Mouse (Mus musculus) lung, postnatal 0 days (tissue): Measurements from ENCODE around the gene Arhgap24. TPM values are rescaled to one million over a fixed set of nuclear protein-coding genes. Genes with fewer than 3 reads are reported as not detected.
"Not testable (repeated sequence)": the region's sequence is repeated elsewhere in the genome, so short reads cannot be mapped to it uniquely, and the experiment has no call there.

ENCODE experiments used
- ATAC-seq: fragments of 200-750 bp; cut with Nextera tagmentation; 2 replicates; pipeline ENCODE4 v1.8.0; 2017; ENCODE audit warnings: moderate library complexity
- DNase-seq: peaks from one replicate; pipeline ENCODE4 v3.0.0-alpha.2; 2016; ENCODE audit warnings: low spot score
- H3K27ac ChIP-seq: fragments of 300-500 bp; sonication (generic); 2 replicates; pipeline ENCODE4 v1.5.1; 2014; ENCODE audit warnings: antibody characterized with exemption, mild to moderate bottlenecking, low read length, mixed read lengths
- H3K27me3 ChIP-seq: fragments of 300-500 bp; sonication (generic); replicated peaks from 2 replicates; pipeline ENCODE4 v1.6.1; 2014; ENCODE audit warnings: low read length, mixed read lengths; ENCODE audit not compliant: insufficient read depth
- H3K36me3 ChIP-seq: fragments of 300-500 bp; sonication (generic); 2 replicates; pipeline ENCODE4 v1.6.1; 2014; ENCODE audit warnings: low read length, mixed read lengths; ENCODE audit not compliant: insufficient read depth
- H3K4me1 ChIP-seq: fragments of 300-500 bp; sonication (generic); 2 replicates; pipeline ENCODE4 v1.6.1; 2014; ENCODE audit warnings: antibody characterized with exemption, low read depth, low read length, mixed read lengths; ENCODE audit not compliant: insufficient read depth
- H3K4me2 ChIP-seq: fragments of 300-500 bp; sonication (generic); replicated peaks from 2 replicates; pipeline ENCODE4 v1.6.1; 2014; ENCODE audit warnings: low read depth, mild to moderate bottlenecking, low read length, moderate library complexity, mixed read lengths
- H3K4me3 ChIP-seq: fragments of 300-500 bp; sonication (generic); 2 replicates; pipeline ENCODE4 v1.5.1; 2014; ENCODE audit warnings: low read depth, low read length
- H3K9ac ChIP-seq: fragments of 300-500 bp; sonication (generic); replicated peaks from 2 replicates; pipeline ENCODE4 v1.6.1; 2014; ENCODE audit warnings: low read depth, mild to moderate bottlenecking
- H3K9me3 ChIP-seq: fragments of 300-500 bp; sonication (generic); 2 replicates; pipeline ENCODE4 v1.6.1; 2016; ENCODE audit warnings: low read length, mixed read lengths
- CTCF ChIP-seq: IDR thresholded peaks from 2 replicates; pipeline ENCODE4 v1.5.1; 2016; ENCODE audit warnings: antibody characterized with exemption, mild to moderate bottlenecking
- EP300 ChIP-seq: IDR thresholded peaks from 2 replicates; pipeline ENCODE4 v1.6.1; 2016; ENCODE audit warnings: antibody characterized with exemption, mild to moderate bottlenecking, control low read depth
- WGBS: fragments of 180-500 bp; shearing (Covaris S2); extraction: QIAGEN DNeasy Blood & Tissue Kit; methylation state at CpG from one replicate; pipeline ENCODE4 v1.1.7; 2014; 5-methylcytosine and 5-hydroxymethylcytosine counted together
- polyA plus RNA-seq: library from polyadenylated mRNA; unstranded; fragments of >200 nt; fragmentation: Nextera tagmentation; extraction: Ambion mirVana; gene quantifications from 2 replicates; pipeline ENCODE4 v1.2.1, GENCODE M21; 2015

The Arhgap24 gene
- polyA plus RNA-seq, 1 experiment from 2014 or later = 28.2 TPM

DNA sequence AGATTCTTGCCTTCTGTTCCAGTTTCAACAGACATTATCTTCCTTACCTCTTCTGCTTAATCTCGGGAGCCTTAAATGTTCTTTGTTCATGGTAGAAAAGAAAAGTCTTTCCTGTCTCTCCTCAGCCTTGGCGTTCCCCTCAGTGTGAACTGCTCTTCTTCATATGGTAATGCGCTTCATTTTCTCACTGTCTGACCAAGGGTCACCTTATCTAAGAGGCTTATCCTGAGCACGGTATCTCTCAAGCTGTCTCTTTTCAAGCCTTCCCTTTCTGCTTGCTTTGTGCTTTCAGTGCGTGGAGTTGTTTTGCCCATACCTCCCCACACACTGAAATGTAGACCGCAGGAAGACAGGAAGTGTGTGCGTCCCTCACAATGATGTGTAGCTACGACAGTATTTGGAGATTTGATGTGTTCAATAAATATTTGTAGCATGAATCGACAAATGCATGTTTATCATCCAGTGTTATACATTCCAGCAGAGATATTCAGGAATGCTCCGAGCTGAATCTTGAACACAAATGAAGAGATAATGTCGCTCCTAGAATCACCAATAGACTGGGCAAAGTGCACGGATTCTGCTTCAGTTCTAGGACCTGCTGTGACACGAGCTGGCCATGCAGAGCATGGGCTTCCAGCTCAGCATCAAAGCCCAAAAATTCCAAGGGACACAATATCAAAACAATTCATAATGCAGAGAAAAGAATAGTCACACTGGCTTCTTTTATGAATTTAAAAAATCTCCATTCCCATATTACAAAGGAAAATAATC, 424.4 kb downstream of the Arhgap24 start:
- H3K27me3 ChIP-seq = no peaks in the 10 kb centered on the region
- H3K4me2 ChIP-seq = no peak overlapping the region
- H3K27ac ChIP-seq = no peak overlapping the region
- DNase-seq (no peak), ATAC-seq (no peak)
- H3K9me3 ChIP-seq = no peaks in the 10 kb centered on the region
- no peaks in the 10 kb centered on the region for H3K36me3 ChIP-seq
- H3K9ac ChIP-seq = no peak overlapping the region
- TF ChIP-seq CTCF (no peak), EP300 (no peak)
- no peak overlapping the region for H3K4me3 ChIP-seq
- no peaks in the 10 kb centered on the region for H3K4me1 ChIP-seq
- 37% methylated on average over 13 of the region's 13 CpGs for WGBS

DNA sequence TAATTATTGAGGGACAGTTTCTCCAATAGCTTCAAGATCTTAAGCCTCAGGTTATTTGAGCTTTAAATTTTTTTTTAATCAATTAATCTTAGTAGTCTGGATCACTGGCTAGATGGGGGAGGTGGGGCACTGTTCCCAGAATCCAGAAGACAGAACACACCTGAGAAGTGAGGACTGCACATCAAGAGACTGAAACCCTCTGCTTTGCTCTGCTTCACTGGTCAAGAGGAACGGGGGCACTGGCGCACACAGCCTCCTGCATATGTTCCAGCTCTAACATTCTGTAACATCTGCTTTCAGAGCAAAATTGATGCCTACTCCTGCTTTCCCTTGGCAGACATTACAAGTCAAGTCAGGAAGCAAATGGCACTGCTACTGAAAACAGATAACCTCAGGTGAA, 439.0 kb downstream of the Arhgap24 start:
- Histone ChIP-seq H3K4me2 (no peak overlapping the region), H3K27me3 (no peaks in the 10 kb centered on the region), H3K36me3 (no peaks in the 10 kb centered on the region), H3K27ac (no peak overlapping the region), H3K4me1 (no peaks in the 10 kb centered on the region), H3K9me3 (no peaks in the 10 kb centered on the region), H3K9ac (no peak overlapping the region), H3K4me3 (no peak overlapping the region)
- no peak for DNase-seq
- no peak for ATAC-seq
- 79% methylated on average over 2 of the region's 2 CpGs for WGBS
- TF ChIP-seq EP300 (no peak), CTCF (no peak)

GRCm38 (mm10) chr5:102926786-102927185, 445.6 kb downstream of the Arhgap24 start:
- DNase-seq = no peak
- Histone ChIP-seq H3K9me3 (no peaks in the 10 kb centered on the region), H3K9ac (no peak overlapping the region), H3K4me3 (no peak overlapping the region), H3K36me3 (no peaks in the 10 kb centered on the region), H3K27me3 (no peaks in the 10 kb centered on the region), H3K4me1 (no peaks in the 10 kb centered on the region), H3K4me2 (no peak overlapping the region), H3K27ac (no peak overlapping the region)
- WGBS = 78% methylated on average over 5 of the region's 5 CpGs
- no peak for ATAC-seq
- TF ChIP-seq EP300 (no peak), CTCF (no peak)

GRCm38 (mm10) chr5:102930161-102930560, 449.0 kb downstream of the Arhgap24 start:
- no peaks in the 10 kb centered on the region for H3K4me1 ChIP-seq
- WGBS = 49% methylated on average over 6 of the region's 6 CpGs
- H3K4me2 ChIP-seq = no peak overlapping the region
- H3K27me3 ChIP-seq = no peaks in the 10 kb centered on the region
- ATAC-seq (no peak), DNase-seq (no peak)
- H3K36me3 ChIP-seq = no peaks in the 10 kb centered on the region
- no peak for TF ChIP-seq EP300
- TF ChIP-seq CTCF = no peak
- H3K9me3 ChIP-seq = no peaks in the 10 kb centered on the region
- H3K4me3 ChIP-seq = no peak overlapping the region
- no peak overlapping the region for H3K9ac ChIP-seq
- H3K27ac ChIP-seq = no peak overlapping the region

DNA sequence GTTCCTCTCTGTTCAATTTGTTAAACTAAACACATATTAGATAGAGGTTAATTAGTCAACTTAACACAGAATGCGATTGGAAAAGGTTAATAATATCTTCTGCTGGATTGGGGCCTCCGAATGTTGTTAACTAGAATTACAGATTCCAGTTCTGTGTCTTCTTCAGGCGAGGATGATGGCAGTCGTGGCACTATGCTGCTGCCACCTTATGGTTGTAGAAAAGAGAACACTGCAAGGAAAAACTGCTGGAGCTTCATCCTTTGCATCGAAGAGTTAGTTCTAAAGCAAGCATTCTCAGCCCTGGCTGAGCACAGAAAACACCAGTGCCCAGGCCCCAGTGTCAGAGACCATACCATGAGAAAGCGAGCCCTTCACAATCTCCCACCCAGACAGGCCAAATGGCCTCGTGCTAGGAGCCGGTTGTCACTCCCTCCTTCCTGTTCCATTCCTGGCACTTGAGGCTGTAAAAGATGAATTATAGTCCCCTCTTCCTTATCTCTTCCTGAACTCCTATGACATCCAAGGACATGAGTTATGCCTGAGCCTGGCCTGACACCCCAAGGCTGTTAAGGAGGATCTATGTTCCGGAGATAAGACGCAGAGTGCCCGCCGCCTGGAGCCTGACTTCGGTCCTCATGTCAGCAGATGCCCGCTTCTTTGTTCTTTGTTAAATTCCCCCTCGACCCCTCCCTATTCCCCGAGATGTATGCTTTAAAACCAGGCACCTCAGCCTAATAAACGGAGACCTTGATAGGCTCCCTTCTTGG, 462.9 kb downstream of the Arhgap24 start:
- H3K4me3 ChIP-seq, H3K27ac ChIP-seq, H3K27me3 ChIP-seq, H3K4me2 ChIP-seq, H3K4me1 ChIP-seq, H3K9me3 ChIP-seq, H3K9ac ChIP-seq, H3K36me3 ChIP-seq, DNase-seq, ATAC-seq: not testable (repeated sequence)
- 69% methylated on average over 17 of the region's 17 CpGs for WGBS
- TF ChIP-seq CTCF = 0 out of 2 replicates have a peak, but pooled peaks have one; percentile 7

GRCm38 (mm10) chr5:102946625-102947024, 465.4 kb downstream of the Arhgap24 start:
- H3K4me2 ChIP-seq = no peak overlapping the region
- no peak overlapping the region for H3K9ac ChIP-seq
- ATAC-seq = no peak
- H3K27me3 ChIP-seq = no peaks in the 10 kb centered on the region
- H3K27ac ChIP-seq = no peak overlapping the region
- DNase-seq = no peak
- no peak overlapping the region for H3K4me3 ChIP-seq
- H3K36me3 ChIP-seq = no peaks in the 10 kb centered on the region
- H3K9me3 ChIP-seq = no peaks in the 10 kb centered on the region
- WGBS = 59% methylated on average over 8 of the region's 8 CpGs
- no peak for TF ChIP-seq CTCF
- no peak for TF ChIP-seq EP300
- H3K4me1 ChIP-seq = no peaks in the 10 kb centered on the region
